Mouse (Mus musculus): ENCODE data around the gene Cdh22. TPM values are rescaled to one million over a fixed set of nuclear protein-coding genes. Genes with fewer than 3 reads are reported as not detected.

The Cdh22 gene
- total RNA-seq, 2 experiments from 2014 or later = 0.79 to 1.9 TPM

DNA sequence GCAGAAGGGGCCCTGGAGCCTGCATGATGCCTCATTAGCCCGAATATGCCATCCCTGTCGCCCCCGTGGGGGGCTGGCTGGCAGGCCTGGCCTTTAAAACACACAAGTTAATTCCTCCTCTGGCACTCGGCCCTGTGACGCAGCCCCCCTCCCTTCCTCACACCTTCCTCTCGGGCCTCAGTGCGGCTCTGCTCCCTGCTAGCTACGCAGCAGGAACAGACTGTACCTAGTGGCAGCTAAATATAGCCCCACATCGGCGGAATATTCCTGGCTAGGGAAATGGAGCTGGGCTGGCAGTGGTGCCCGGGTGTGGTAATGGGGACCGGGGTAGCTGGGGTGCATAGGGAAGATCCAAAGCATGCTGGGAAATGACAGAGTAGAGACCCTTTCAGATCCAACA is 81.6 kb downstream of the Cdh22 start:
- DNase-seq = no peak

- DNase-seq = no peak
Measured at GRCm38 (mm10) chr2:165149741-165150140, 84.9 kb downstream of the Cdh22 start.

DNA sequence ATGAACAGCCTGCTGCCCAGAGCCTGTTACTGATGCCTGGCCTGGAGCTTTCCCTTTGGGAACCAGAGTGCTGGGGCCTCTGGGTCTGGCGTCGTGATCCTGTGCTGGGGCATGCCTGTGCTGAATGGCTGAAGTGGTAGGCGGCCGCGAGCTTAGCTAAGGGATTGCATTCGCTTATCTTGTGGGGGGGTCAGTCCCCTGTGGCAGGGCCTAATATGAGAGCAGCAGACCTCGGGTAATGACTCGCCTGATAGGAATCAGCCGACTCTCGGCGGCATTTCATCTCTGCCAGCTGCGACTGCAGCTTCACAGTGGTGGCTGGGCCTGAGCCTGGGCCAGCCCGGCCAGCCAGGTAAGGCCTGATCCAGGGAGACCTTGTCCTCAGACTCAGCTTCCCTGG is 88.8 kb downstream of the Cdh22 start:
- DNase-seq = no peak

DNA sequence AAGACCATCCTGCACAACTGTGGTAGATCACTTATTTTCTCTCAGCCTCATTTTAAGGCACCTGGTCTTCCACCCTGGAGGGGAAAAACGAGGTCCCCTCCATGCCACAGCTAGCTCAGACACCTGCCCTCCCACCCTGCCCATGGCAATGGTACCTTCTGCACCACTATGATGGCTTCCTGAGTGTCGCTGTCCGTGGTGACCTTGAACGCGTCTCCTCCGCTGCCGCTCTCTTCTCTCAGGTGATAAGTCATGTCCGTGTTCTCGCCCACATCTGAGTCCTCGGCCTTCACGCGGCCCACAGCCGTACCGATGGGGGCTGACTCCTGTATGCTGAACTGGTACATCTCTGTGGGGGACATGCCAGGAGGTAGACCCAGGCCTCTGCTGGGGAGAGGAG is 91.2 kb downstream of the Cdh22 start:
- DNase-seq = no peak

DNA sequence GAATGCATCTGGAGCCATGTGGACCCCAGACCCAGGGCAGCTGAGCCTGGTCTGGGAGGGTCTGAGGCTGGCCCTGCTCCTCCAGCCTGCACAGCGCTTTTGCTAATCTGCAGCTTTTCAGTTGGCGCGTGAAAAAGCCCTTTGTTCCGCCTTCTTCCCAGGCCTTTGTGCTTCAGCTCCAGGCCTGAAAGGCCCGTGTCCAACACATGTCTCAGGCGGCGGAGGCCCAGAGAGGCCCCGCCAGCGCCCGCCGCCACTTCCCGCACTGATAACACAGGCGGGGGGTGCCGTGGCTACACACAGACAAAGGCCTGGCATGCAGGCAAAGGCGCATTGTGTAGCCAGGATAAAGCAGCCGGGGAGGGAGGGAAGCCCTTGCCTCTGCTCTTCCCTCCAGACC is 98.6 kb downstream of the Cdh22 start:
- no peak for DNase-seq

DNA sequence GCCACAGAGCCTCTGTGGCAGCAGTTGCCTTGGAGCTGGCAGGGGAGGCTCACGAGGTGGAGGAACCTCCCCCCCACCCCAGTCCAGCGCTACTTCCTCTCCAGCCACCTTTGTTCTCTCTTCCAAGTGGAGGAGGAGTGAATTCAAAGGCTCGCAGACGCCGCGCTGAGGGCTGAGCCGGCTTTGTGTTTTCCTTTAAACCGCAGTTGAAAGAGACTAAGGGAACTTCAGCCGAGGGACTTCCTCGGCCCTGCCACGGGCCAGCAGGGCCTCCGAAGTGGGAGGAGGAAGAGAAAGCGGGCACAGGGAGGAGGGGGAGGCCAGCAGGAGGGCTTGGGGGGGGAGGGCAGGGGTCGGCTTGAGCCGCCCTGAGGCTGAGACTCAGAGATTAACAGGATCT is 101.1 kb downstream of the Cdh22 start:
- DNase-seq = no peak

GRCm38 (mm10) chr2:165131428-165131827 is 103.2 kb downstream of the Cdh22 start:
- no peak for DNase-seq

DNA sequence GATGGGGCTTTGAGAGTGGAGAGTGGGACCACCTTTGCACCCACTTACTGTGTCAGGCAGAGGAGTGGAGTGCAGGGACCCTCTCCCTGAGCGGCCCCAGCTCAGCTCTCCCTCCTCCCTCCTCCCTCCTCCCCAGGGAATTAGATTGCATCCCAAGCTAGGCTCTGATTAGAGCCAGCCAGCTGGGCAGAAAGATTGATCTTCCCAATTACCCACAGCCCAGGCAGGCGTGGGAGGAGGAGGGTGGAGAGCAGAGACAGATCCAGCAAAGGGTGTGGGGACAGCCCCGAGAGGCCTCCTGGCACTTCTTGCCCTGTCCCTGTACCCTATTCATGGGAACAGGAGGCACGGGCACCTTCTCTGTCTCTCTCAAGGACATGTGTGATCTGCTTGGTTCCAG is 105.5 kb downstream of the Cdh22 start:
- DNase-seq = no peak

DNA sequence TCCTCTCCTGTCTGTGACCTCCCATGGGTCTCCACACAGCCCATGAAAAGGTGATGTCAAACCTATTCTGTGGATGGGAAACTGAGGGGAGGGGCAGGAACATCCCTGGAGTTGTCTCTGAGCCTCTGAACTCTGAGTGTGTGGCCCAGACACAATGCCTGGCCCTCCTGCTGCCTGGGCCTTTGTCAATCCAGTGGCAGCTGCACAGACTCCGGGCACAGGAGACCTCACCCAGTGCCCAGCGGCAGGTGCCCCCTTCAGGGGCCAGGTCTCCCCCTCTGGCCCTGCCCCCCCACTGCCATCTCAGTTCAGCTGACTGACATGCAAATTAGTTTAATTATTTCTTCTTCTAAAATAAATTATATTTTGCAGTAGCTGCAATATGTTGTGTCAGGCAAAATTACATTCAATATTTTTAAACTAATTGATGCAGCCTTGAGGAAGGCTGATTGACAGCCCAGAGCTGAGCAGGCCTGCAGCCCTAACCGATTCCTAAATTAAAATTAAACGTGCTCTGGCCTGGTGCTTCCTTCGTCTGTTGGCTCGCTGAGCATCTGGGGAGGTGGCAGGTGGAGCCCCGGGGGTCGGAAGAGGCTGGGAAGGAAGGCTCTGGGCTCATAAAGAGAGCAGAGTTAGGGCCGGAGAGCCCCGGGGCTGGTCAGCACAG is 107.6 kb downstream of the Cdh22 start:
- DNase-seq = no peak

- no peak for DNase-seq
Measured at GRCm38 (mm10) chr2:165121206-165121840, 113.3 kb downstream of the Cdh22 start.

- DNase-seq = no peak
Measured at GRCm38 (mm10) chr2:165120765-165121164, 113.9 kb downstream of the Cdh22 start.

GRCm38 (mm10) chr2:165113733-165114132 is 120.9 kb downstream of the Cdh22 start:
- DNase-seq = no peak

GRCm38 (mm10) chr2:165112149-165112548 is 122.5 kb downstream of the Cdh22 start:
- DNase-seq = peak; percentile 92 to 93

GRCm38 (mm10) chr2:165106585-165106984 is 128.1 kb downstream of the Cdh22 start:
- no peak for DNase-seq

DNA sequence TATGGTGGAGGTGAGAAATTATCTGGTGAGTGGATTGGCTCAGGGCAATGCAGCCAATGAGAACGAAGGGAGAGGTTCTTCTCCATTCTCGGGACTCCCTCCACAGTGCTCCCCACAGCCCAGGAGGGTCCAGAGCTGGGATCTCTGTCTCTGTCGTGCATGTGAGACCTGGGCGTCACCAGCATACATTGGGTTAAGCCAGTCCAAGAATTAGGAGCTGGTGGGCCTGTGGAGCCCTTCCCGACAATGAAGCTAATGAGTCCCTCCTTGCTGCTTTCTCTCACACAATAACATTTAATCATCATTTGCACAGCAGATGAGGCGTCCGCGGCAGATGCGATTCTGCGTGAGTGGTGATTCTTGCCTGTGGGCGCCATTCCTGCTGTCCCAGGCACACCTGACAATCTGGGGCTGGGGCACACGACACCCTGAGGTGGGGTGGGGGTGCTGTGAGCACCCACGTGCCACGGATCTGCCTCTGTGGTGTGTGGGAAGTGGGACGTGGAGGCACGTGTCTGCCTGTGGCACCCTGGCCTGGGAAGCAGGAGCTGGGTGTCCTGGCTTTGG is 129.1 kb downstream of the Cdh22 start:
- DNase-seq = no peak

DNA sequence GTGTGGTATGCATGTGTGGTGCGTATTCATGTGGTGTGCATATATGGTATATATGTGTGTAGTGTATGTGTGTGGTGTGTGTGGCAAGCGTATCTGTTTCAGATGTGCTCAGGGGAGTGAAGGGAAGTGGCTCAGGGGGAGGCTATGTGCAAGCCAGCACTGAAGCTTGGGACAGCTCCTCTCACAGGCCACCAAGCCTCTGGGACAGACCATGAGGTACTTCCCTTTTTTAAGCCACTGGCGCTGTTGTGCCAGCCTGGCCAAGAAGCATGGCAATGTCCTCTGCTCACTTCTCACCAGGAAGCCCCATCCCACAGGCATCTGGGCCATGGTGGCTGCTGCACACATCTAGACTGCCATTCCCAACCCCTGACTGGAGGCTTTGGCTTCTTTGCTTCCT is 131.7 kb downstream of the Cdh22 start:
- no peak for DNase-seq

DNA sequence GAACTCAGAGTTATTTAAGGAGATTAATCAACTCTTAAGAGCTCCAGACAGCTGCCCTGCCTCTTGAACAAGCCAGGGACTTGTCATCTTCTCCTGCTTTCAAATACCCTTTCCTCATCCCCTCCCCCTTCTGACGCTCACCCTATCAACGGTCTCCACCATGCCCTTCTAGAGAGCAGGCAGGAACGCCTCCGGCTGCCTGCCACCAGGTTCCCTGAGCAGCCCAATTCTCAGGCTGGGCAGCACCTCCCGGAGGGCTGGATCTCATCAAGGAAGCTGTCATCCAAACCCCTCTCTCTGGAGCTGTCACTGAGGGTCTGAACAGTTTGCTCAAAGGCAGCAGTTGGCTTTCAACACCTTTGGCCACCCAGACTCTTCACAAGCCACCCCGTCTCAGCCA is 133.9 kb downstream of the Cdh22 start:
- DNase-seq = no peak

DNA sequence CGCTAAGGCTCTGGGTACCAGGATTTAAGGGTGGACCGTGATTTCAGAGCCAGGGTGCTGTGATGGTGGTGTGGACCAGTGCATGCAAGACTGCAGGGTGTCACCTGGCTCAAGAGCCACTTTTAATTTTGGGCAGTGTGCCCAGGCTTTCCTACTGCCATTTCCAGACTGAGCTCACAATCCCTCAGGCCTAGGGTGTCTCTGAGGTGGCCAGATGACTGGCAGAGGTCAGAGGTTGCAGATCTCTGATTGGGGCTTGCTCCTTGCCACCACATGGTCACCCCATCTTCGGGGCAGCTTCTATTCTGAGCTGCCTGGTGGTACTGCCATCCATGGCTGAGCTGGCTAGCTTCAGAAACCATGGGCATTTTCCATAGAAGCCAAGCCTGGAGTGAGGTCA is 135.8 kb downstream of the Cdh22 start:
- DNase-seq = no peak

DNA sequence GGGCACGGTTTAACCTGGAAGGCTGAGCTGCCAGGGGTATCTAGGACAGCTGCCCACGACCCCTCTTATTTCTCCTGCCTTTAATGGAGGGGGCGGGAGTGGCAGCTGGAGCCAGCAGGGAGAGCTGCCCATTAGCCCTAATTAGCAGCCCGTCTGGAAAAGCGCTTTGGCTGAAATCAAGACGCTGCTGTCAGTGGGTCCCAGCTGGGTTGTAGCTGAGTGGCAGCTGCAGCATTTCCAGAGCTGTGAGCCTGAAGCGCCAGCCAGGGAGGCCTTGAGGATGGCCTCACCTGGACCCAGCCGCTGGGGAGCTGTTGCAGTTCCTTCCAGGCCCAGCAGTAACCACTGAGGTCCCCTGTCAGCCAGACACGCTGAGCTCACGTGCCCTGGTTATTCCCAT is 138.3 kb downstream of the Cdh22 start:
- no peak for DNase-seq

GRCm38 (mm10) chr2:165092393-165092792 is 142.3 kb downstream of the Cdh22 start:
- no peak for DNase-seq

DNA sequence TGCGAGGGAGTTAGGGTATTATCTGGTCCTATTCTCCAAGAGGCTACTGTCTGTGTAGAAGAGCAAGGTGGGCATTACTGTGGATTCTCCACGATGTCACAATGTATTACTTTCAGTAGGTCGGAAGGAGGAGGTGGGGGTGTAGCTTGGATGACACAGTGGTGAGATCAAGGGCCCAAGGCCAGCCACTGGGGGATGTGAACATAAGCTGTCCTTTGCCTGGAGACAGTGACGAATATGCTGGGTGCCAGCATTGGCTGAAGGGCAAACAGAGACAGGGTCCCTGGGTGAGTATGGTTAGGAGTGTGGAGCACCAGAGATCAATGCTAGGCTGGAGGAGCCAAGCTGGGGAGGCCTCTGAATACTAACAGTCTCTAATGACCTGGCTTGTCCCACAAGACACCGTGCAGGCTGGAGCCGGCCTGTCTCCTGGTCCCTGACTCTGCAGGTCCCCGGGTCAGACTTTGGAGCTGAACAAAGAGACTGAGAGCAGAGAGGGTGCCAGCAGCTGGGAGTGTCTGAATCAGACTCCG is 143.2 kb downstream of the Cdh22 start:
- DNase-seq = peak; percentile 82 to 84

- no peak for DNase-seq
Measured at GRCm38 (mm10) chr2:165090650-165091049, 144.0 kb downstream of the Cdh22 start, which contains the start of gene 1700025C18Rik. Gene 1700025C18Rik (minus strand): TSS chr2:165090750.

- no peak for DNase-seq
Measured at GRCm38 (mm10) chr2:165089470-165089869, 145.2 kb downstream of the Cdh22 start.

- no peak for DNase-seq
Measured at GRCm38 (mm10) chr2:165086634-165087033, 148.0 kb downstream of the Cdh22 start.
